Mouse (Mus musculus): Measurements from ENCODE around the gene Sec22b.

The Sec22b gene

DNA sequence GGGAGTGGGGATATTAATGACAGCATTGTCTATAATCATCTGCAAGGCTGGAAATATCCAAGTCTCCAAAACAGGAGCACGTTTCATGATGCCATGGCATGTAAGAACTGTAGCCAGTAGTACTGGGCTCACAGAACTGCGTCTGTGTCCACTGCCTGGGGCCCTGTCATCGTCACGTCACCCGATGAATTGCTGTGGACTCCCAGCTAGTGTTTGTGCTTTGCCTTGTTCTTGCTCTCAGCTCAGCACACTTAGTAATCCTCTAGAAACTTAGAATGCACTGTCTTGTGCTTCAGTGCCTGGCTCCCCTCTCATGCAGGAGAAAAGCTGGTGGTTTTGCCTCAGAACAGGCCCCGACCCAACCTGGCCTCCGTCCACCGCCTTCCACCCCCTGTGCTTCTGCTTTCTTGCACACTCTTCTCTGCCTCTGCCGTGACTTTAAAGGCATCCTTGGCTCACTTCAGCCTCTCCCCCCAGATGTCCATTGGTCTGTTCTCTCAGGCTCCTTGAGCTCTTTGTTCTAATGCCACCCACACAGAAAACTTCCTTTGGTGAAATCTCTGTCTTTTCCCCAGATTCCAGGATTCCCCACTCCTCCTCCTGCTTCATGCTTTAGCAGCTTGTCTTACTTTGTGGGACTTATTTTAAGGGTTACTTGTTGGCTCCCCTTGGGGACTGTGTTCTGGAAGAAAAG is 39.7 kb downstream of the Sec22b start:
- DNase-seq (ENCODE audit: low read depth, low spot score), result no peak

DNA sequence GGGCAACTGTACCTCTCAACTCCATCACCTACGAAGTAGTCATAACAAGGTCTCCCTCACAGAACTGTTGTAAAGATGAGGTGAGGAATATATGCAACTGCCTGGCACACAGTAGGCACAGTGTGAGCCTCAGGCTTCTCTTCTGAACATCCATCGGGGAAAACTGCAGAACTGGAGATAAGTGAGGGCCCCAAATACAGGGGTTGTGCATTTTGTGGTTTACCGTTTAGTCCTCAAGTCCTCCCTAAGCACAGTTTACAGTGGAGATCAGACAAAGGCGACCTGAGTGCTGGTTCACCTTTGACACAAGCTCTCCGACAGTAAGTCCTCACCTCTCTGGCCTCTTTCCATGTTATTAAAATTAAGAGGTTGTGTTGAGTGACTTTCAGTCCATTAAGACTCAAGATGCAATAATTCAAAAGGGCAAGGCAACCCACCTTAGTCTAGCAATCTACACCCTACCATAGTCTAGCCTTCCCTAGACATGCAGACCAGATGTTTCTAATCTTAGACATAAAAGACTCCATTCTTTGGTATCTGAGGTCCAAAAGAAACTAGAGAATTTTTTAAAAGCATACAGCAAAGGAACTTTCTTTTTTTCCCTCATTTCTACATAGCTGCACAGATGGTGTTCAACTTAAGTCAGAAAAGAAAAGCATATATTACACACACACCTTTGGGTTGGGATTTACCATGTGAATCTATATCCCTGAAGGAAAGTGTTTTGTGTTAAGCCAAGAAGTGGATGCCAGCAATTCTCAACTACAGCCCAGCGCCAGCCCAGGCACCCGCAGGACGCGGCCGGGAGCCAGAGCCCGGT is 40.7 kb downstream of the Sec22b start:
- DNase-seq (ENCODE audit: low read depth, low spot score), result no peak

- no peak for DNase-seq (ENCODE audit: low read depth, low spot score)
Observed at GRCm38 (mm10) chr3:97942260-97942950, 41.4 kb downstream of the Sec22b start.

DNA sequence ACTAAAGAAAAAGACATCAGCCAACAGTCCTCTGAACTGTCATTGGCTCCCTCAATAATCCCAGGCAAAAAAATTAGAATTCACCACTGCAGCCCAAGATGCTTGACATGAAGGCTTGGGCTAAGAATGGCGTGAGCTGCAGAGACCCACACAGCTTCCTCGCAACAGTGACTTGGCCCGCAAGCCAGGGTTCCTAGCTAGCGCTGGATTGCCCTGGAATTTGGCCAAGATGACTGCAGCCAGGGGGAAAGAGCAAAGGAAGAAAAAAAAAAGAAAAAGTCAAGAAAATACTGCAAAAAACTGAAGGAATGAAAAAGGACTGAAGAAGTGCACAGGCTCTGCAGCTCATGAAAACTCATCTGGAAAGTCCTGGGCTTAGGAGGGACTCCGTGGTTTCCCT is 43.5 kb downstream of the Sec22b start:
- DNase-seq (ENCODE audit: low read depth, low spot score), result no peak

DNA sequence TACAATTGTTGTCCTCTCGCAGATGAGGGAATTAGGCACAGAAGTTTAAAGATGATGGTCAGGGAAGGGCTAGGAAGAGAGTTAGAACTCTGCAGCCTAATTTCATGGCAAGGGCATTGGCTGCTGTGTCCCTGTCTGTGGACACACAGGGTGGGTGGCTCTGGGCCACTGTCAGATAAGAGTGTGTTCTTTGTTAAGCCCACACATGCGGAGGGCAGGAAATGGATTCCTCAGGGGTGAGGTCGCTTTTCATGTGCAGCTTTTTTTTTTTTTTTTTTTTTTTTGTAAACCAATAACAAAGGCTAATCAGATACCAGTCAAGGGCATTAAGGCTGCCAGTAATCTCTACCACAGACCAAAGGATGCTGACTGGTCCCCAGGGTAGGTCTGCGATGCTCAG is 45.4 kb downstream of the Sec22b start:
- no peak for DNase-seq (ENCODE audit: low read depth, low spot score)

DNA sequence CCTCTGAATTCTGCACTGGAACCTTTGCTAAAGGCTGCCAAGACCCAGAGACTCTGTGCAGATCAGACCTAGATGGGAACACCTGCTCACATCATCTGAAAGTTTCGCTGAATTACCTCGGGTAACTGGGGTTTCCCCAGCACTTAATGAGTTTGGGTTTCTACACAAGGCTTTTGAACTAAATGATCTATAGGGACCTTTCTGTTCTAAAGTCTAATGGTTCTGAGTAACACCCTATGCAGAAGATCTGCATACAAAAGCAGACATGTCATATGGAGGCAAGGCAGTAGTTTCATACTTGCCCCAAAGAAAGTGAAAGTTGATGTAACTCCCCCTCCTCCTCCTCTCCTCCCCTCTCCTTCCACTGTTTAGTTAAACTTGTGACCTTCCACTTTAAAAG is 47.5 kb downstream of the Sec22b start:
- DNase-seq (ENCODE audit: low read depth, low spot score), result no peak

DNA sequence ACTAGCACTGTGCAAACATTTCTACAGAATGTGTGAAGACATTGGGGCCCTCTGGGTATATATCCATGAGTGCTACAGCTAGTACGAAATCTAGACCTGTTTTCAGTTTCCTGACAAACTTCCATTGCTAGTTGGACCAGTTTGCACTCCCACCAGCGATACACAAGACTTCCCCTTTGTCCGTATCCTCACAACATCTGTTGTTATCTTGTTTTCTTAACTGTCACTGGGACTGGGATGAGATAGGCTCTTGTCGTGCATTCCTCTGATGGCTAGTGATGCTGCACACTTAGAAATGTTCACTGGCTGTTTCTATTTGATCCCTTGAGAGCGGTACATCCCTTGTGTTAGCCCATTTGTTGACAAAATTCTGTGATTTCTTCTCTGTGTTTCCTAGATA is 49.0 kb downstream of the Sec22b start:
- no peak for DNase-seq (ENCODE audit: low read depth, low spot score)

DNA sequence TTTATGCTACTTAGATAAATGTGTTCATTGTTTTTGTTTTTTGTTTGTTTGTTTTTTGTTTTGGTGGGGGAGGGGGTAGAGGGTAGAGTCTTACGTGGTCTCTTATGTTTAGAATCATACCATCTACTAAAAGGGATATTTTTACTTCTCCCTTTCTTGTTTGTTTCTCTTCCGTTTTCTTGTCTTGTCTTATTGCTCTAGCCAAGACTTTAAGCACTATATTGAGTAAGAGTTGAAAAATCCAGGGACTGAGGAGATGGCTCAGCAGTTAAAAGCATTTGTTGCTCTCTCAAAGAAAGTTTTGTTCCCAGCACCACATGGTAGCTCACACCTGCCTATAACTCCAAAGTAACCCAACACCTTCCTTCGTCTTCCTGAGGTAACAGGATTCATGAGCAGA is 50.1 kb downstream of the Sec22b start:
- DNase-seq (ENCODE audit: low read depth, low spot score), result no peak

DNA sequence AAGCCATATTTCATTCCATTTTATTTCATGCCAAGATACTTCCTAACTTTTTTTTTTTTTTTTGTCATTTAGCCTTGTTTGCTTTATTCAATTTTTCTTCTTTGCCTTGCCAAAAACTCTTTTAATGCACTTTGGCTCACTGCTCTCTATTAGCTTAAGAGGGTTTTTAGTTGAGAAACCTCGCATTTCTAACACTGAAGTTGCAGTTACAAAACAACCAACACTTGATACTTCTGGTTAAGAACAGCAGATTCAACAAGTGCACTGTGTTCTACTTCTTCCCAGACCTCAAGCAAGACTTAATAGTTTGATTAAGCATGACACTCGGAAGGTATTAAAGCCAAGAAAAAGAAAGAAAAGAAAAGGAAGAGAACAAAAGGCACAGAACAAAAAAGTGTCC is 52.2 kb downstream of the Sec22b start:
- no peak for DNase-seq (ENCODE audit: low read depth, low spot score)

DNA sequence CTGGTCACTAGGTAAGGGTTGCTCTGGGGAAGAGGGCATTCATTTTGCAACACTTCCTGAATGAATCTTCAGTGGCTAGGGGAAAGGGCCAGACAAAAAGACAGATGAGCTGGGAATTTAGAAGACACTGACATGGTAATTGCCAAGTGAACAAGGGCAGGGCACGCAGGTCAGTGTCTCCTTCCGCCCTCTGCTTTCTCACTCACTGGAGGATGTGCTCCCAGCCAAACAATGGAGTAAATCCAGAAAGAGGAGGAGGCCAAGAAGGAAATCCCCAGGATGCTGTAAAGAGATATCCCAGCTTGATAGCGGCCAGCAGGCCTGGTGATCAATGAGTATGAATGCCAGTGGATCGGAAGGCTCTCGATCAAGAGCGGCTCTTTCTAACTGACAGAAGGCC is 55.3 kb downstream of the Sec22b start:
- no peak for DNase-seq (ENCODE audit: low read depth, low spot score)

GRCm38 (mm10) chr3:97956926-97957325 is 55.9 kb downstream of the Sec22b start:
- DNase-seq (ENCODE audit: low read depth, low spot score), result no peak

GRCm38 (mm10) chr3:97960783-97961594 is 60.0 kb downstream of the Sec22b start:
- DNase-seq (ENCODE audit: low read depth, low spot score), result no peak

DNA sequence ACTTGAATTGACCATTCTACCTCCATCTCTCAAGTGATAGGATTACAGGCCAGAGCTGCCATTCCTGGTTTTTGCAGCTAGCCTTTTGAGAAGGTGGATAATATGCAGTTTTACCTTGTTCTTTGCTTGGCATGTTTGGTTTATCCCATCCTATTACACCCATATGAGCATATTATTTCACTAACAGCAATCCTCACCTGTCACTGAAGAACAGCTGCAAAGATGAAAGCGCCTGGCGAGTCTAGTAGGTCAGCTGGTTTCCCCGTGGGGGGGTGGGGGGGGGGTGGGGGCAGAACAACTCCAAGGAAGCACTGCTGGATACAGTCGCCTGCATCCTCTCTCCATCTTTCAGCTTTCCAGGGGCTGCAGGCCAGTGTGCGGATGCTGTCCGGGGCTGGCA is 61.0 kb downstream of the Sec22b start:
- no peak for DNase-seq (ENCODE audit: low read depth, low spot score)

DNA sequence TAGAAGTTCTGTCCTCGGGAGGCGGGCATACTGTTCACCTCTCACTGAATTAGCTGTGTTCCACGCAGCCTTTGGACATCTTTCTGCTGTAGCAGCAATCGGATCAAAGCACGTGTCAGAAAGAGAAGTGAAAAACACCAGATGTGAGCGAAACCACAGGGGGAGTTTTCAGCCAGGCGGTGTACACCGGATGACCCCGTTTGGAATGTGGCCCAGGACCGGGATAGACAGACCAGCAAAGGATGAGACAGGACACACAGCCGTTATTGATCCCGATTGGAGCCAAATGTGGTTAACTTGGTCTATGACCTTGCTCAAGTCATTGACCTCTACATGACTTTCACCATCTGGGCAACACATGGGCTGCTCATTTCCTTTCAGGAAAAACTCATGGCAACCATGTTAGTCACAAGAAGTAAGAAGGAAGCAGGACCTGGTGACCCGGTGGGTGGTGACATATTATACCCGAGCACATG is 63.9 kb downstream of the Sec22b start:
- no peak for DNase-seq (ENCODE audit: low read depth, low spot score)

DNA sequence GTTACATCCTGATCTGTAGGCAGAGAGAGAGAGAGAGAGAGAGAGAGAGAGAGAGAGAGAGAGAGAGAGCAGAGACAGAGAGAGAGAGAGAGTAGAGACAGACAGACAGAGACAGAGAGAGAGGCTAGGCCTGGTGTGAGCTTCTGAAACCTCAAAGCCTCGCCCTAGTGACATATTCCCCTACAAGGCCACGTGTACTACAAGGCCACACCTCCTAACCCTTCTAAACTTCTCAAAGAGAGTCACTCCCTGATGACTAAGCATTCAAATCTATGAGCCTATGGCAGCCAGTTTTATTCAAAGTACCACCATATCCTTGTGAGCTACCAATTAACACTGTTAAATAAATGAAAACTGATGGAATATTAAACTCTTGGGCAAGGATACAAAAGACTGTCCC is 66.6 kb downstream of the Sec22b start:
- DNase-seq (ENCODE audit: low read depth, low spot score), result no peak

DNA sequence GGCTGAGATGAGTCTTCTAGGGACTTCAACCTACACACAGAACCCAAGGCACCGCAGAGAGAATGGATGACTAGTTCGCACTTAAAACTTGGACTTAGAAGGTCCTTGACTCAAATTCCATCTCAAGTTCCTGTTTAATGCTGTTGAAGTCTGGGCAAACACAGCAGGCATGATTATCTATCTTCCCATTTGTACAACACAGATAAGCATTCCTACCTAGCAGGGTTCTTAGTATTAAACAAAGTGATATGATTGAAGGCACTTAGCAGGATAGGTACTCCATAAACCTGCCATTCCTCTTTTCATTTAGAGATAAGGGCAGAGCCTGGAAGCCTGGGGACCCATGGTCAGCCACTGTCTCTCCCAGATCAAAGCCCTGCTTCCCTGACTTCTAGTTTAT is 67.2 kb downstream of the Sec22b start:
- DNase-seq (ENCODE audit: low read depth, low spot score), result no peak

- no peak for DNase-seq (ENCODE audit: low read depth, low spot score)
Observed at GRCm38 (mm10) chr3:97969019-97969418, 68.0 kb downstream of the Sec22b start.

DNA sequence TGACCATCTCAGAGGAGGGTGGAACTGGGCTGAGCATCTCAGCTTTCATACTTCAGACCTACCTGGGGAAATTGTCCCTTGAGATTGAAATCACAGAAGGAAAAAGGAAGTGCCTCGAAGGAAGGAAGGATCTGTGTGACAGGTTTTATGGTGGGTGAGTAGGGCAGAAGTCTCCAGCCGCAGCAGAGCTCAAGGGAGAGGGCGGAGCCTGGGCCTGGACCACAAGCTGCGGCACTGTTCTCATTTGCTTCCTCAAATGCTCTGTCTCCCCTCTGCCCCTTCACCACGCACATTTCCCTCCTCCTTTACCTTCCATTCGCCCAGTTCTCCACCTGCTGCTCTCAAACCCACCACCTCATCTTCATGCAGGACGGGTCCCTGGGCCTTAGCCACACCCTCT is 70.1 kb downstream of the Sec22b start:
- no peak for DNase-seq (ENCODE audit: low read depth, low spot score)

DNA sequence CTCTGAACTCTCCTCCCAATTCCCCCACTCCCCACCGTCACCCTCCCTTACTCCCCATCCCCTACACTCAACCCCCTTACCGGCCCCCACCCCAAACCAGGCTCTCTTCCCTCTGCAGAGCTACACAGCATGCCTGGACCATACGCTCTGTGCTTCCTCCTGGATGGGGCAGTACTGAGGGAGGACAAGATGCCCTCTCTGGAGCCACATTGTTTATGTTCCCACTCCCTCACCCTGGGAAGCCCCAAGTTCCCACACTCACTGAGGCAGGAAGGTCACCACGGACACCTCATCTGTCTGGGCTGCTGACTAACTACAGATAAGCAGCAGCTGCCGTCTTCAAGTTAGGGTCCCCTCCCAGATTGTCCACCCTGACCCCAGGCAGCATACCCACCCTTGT is 71.2 kb downstream of the Sec22b start:
- DNase-seq (ENCODE audit: low read depth, low spot score), result no peak

- no peak for DNase-seq (ENCODE audit: low read depth, low spot score)
Observed at GRCm38 (mm10) chr3:97972707-97973106, 71.7 kb downstream of the Sec22b start.
